Mouse (Mus musculus) stomach, postnatal 0 days (tissue): Measurements from ENCODE around the gene Crnn.

Source experiments
- CTCF ChIP-seq: IDR thresholded peaks from 2 replicates; pipeline ENCODE4 v1.5.1; 2016; ENCODE audit warnings: antibody characterized with exemption, low read depth, mild to moderate bottlenecking, moderate library complexity
- EP300 ChIP-seq: optimal IDR thresholded peaks from 2 replicates; pipeline ENCODE3; 2016; ENCODE audit warnings: antibody characterized with exemption

GRCm38 (mm10) chr3:93128052-93128451 is 16.5 kb upstream of the Crnn start:
- TF ChIP-seq CTCF, result no peak
- no peak for TF ChIP-seq EP300
